Mouse (Mus musculus) kidney, embryonic 14.5 days (tissue): ENCODE data around the gene Matn4. TPM values are rescaled to one million over a fixed set of nuclear protein-coding genes. Genes with fewer than 3 reads are reported as not detected.
A peak's percentile ranks its signal among the peaks of the same experiment; 100 is the strongest.

Experiments used
- ATAC-seq: fragments of 200-750 bp; cut with Nextera tagmentation; 2 replicates; pipeline ENCODE4 v1.8.0; 2017; ENCODE audit warnings: moderate number of reproducible peaks, mild to moderate bottlenecking, moderate TSS enrichment, moderate library complexity; ENCODE audit not compliant: low FRiP score, low TSS enrichment
- H3K27ac ChIP-seq: fragments of 300-500 bp; sonication (generic); 2 replicates; pipeline ENCODE4 v1.5.1; 2014; ENCODE audit warnings: low read depth, mild to moderate bottlenecking, low read length, moderate library complexity, mixed read lengths
- H3K27me3 ChIP-seq: fragments of 300-500 bp; sonication (generic); 2 replicates; pipeline ENCODE4 v1.6.1; 2014; ENCODE audit warnings: mild to moderate bottlenecking, low read length; ENCODE audit not compliant: control insufficient read depth, insufficient read depth
- H3K36me3 ChIP-seq: fragments of 300-500 bp; sonication (generic); 2 replicates; pipeline ENCODE4 v1.6.1; 2014; ENCODE audit warnings: low read length, mixed read lengths; ENCODE audit not compliant: control insufficient read depth, insufficient read depth
- H3K4me1 ChIP-seq: fragments of 300-500 bp; sonication (generic); 2 replicates; pipeline ENCODE4 v1.6.1; 2014; ENCODE audit warnings: low read length, mixed read lengths; ENCODE audit not compliant: control insufficient read depth, insufficient read depth
- H3K4me2 ChIP-seq: fragments of 300-500 bp; sonication (generic); replicated peaks from 2 replicates; pipeline ENCODE4 v1.6.1; 2014; ENCODE audit warnings: low read depth, mild to moderate bottlenecking, low read length
- H3K4me3 ChIP-seq: fragments of 300-500 bp; sonication (generic); 2 replicates; pipeline ENCODE4 v1.5.1; 2014; ENCODE audit warnings: mild to moderate bottlenecking, low read length
- H3K9ac ChIP-seq: fragments of 300-500 bp; sonication (generic); 2 replicates; pipeline ENCODE4 v1.6.1; 2014; ENCODE audit warnings: low read depth, mild to moderate bottlenecking, low read length, moderate library complexity
- H3K9me3 ChIP-seq: fragments of 300-500 bp; sonication (generic); 2 replicates; pipeline ENCODE4 v1.6.1; 2016; ENCODE audit warnings: low read length; ENCODE audit not compliant: control insufficient read depth
- WGBS: fragments of 180-500 bp; shearing (Covaris S2); extraction: QIAGEN DNeasy Blood & Tissue Kit; methylation state at CpG from one replicate; pipeline ENCODE4 v1.1.7; 2014; 5-methylcytosine and 5-hydroxymethylcytosine counted together
- polyA plus RNA-seq: library from polyadenylated mRNA; unstranded; fragments of >200 nt; fragmentation: Nextera tagmentation; extraction: Ambion mirVana; gene quantifications from 2 replicates; pipeline ENCODE4 v1.2.1, GENCODE M21; 2014

The Matn4 gene
- polyA plus RNA-seq, 1 experiment from 2014 or later, result 0.12 TPM

DNA sequence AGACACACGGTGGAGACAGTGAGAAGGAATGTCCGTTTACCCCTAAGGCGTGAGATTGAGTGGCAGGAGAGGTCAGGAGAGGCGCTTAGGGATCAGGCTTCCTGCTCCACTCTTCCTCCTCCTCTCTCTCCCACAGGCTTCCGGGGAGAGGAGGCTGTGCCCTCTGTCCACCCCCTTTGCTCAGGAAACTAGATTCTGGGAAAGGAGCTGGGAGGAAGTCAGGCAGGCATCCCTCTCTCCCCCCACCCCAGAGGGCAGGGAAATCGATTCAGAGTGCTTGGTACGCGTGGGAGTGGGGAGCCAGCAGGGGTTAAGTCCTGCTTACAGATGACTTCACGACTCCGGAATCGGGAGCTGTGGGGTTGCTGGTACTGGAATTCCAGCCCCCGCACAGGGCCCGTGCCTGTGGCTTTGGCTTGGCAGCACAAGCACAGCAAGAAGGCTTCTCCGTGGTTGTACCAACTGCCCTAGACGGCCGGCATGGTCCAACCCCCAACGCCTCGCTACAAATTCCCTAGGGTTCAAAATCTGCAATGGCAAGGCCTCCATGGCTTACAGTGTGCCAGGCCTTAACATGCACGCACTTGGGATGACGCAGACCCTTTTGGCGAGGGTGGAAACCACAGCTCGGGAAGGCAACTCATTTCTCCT lies 27.7 kb upstream of the Matn4 start:
- H3K9me3 ChIP-seq, result no peaks in the 10 kb centered on the region
- no peaks in the 10 kb centered on the region for H3K27me3 ChIP-seq
- H3K36me3 ChIP-seq, result peaks cover 15% of the 10 kb centered on the region; the same call in 1 of the 2 replicates
- WGBS, result 16% methylated on average over 22 of the region's 22 CpGs
- H3K27ac ChIP-seq, result peak overlapping the region; percentile 80
- no peak overlapping the region; the same call in 1 of the 2 replicates for H3K9ac ChIP-seq
- peak overlapping the region; percentile 25 for H3K4me2 ChIP-seq
- ATAC-seq, result peak; percentile 11
- peaks cover 70% of the 10 kb centered on the region for H3K4me1 ChIP-seq
- no peak overlapping the region for H3K4me3 ChIP-seq

DNA sequence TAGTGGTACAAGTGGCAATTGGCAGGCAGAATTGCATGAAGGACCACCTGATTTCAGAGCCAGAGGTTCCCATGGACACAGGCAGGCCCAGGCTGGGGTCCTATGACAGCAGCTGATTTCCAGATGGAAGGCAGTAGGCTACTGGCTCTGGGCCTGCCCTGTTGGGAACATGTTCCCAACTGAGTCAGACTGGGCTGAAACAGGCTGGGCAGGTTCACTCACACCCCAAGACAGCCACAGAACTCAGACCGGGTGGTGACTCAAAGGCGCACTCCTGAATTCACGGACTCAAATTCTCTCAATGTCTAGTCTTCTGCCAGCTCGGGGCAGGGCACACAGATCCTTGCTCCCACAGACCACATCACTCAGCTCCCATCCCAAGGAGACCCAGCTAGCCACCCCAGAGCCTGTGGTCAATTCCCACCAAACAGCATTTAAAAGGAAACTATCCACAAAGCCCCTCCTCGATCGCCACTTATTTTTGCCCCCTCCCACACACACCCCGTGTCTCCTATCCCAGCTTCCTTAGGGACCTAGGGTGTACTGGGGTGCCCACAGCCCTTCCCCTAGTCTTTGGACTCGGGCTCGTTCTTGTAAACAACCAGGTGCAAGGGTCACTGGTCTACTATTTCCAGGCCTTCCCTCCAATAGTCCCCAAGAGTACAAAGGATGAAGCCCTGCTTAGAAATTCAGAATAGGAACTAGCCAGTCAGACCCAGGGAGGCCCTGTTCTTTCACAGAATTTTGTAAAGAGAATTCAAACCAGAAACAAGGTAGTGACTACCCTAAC lies 26.9 kb upstream of the Matn4 start:
- H3K36me3 ChIP-seq, result peaks cover 23% of the 10 kb centered on the region; the same call in 1 of the 2 replicates
- peak overlapping the region; percentile 25 for H3K4me2 ChIP-seq
- peaks cover 64% of the 10 kb centered on the region for H3K4me1 ChIP-seq
- peak overlapping the region; percentile 80 for H3K27ac ChIP-seq
- H3K9ac ChIP-seq, result peak overlapping the region; percentile 14; the same call in 1 of the 2 replicates
- ATAC-seq, result no peak
- H3K27me3 ChIP-seq, result no peaks in the 10 kb centered on the region
- no peak overlapping the region; the same call in 1 of the 2 replicates for H3K4me3 ChIP-seq
- WGBS, result 45% methylated on average over 9 of the region's 9 CpGs
- no peaks in the 10 kb centered on the region for H3K9me3 ChIP-seq

DNA sequence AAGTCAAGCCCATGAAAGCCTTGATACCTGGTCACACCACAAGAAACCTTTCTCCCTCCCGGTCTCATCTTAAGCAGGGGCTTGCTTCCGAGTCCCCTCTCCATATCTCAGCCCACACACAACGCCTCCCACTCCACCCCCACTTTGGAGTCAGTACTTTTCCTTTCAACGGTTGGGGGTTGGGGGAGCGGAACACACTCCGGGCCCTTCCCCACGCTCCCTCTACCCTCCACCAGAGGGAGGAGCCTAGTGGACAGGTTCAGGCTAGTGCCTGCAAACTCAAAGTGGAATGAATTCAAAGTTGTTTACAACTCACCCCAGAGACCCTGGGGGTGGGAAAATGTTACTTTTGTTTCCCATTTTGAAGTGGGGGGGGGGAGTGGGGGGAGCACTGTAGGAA lies 25.7 kb upstream of the Matn4 start:
- no peak overlapping the region; the same call in 1 of the 2 replicates for H3K27ac ChIP-seq
- no peak overlapping the region for H3K4me2 ChIP-seq
- peaks cover 53% of the 10 kb centered on the region for H3K4me1 ChIP-seq
- 0 out of 2 replicates have a peak, but pooled peaks have one; percentile 44 for ATAC-seq
- no peak overlapping the region for H3K4me3 ChIP-seq
- peaks cover 24% of the 10 kb centered on the region; the same call in 1 of the 2 replicates for H3K36me3 ChIP-seq
- H3K9me3 ChIP-seq, result no peaks in the 10 kb centered on the region
- no peak overlapping the region for H3K9ac ChIP-seq
- H3K27me3 ChIP-seq, result no peaks in the 10 kb centered on the region
- 9% methylated on average over 7 of the region's 7 CpGs for WGBS

- 51% methylated on average over 15 of the region's 15 CpGs for WGBS
- Histone ChIP-seq H3K36me3 (peaks cover 24% of the 10 kb centered on the region; the same call in 1 of the 2 replicates), H3K4me3 (no peak overlapping the region), H3K4me2 (no peak overlapping the region), H3K9ac (no peak overlapping the region), H3K27me3 (no peaks in the 10 kb centered on the region), H3K27ac (no peak overlapping the region; the same call in 1 of the 2 replicates), H3K9me3 (no peaks in the 10 kb centered on the region), H3K4me1 (peaks cover 47% of the 10 kb centered on the region)
- ATAC-seq, result no peak
These were observed 25.1 kb upstream of the Matn4 start for GRCm38 (mm10) chr2:164429881-164430615.

DNA sequence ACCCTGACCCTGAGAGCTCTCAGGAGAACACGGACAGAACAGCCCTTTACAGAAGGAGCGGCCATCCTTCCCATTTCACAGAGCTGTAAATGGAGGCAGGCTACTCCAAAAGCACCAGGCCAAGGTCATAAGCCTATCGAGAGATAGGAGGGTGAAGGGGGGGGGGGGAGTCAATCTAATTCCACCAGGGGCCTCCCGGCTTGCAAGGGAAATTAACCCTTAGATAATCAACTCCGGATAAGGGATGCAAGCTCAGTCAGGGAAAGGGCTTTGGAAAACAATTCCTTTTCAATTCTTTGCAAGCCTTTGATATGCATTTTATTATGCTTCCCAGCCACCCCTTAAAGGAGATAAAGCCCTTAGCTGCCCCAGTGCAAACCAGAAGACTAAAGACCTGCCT lies 23.5 kb upstream of the Matn4 start:
- H3K4me1 ChIP-seq, result peaks cover 31% of the 10 kb centered on the region
- H3K4me3 ChIP-seq, result no peak overlapping the region
- H3K27me3 ChIP-seq, result no peaks in the 10 kb centered on the region
- H3K27ac ChIP-seq, result no peak overlapping the region
- peaks cover 35% of the 10 kb centered on the region; the same call in 1 of the 2 replicates for H3K36me3 ChIP-seq
- no peak for ATAC-seq
- 30% methylated on average over 5 of the region's 5 CpGs for WGBS
- no peak overlapping the region for H3K9ac ChIP-seq
- no peak overlapping the region for H3K4me2 ChIP-seq
- H3K9me3 ChIP-seq, result no peaks in the 10 kb centered on the region

GRCm38 (mm10) chr2:164426952-164427351 lies 22.0 kb upstream of the Matn4 start:
- no peak overlapping the region for H3K27ac ChIP-seq
- 74% methylated on average over 5 of the region's 5 CpGs for WGBS
- no peaks in the 10 kb centered on the region for H3K9me3 ChIP-seq
- H3K27me3 ChIP-seq, result no peaks in the 10 kb centered on the region
- H3K9ac ChIP-seq, result no peak overlapping the region
- H3K4me3 ChIP-seq, result no peak overlapping the region
- peaks cover 16% of the 10 kb centered on the region for H3K4me1 ChIP-seq
- peaks cover 35% of the 10 kb centered on the region; the same call in 1 of the 2 replicates for H3K36me3 ChIP-seq
- ATAC-seq, result no peak
- H3K4me2 ChIP-seq, result no peak overlapping the region

GRCm38 (mm10) chr2:164426121-164426520 lies 21.2 kb upstream of the Matn4 start:
- peak; percentile 51; the same call in 1 of the 2 replicates for ATAC-seq

DNA sequence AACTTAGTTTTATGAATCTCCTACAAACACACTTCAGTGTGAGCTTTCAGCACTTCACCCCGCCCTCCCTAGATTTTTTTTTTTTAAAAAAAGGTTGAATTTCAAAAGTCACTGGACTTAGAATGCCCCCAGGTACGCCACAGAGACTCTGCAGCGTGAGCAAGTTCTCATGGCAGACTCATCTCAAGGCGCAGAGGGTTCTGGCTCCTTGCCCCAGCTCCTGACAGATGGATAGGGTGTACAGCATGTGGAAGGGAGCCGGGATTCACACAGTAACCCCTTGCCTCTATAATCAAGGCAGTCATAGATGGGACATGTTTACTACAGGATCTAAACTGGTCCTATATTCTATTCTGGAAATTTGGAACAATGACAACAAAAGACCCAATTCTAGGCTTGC lies 20.4 kb upstream of the Matn4 start:
- H3K9ac ChIP-seq, result no peak overlapping the region
- H3K4me1 ChIP-seq, result peaks cover under 1% of the 10 kb centered on the region; the same call in 1 of the 2 replicates
- no peak overlapping the region for H3K4me2 ChIP-seq
- peaks cover 35% of the 10 kb centered on the region; the same call in 1 of the 2 replicates for H3K36me3 ChIP-seq
- H3K27ac ChIP-seq, result no peak overlapping the region
- ATAC-seq, result no peak
- no peak overlapping the region for H3K4me3 ChIP-seq
- H3K27me3 ChIP-seq, result no peaks in the 10 kb centered on the region
- H3K9me3 ChIP-seq, result no peaks in the 10 kb centered on the region
- WGBS, result 84% methylated on average over 5 of the region's 5 CpGs

More at GRCm38 (mm10) chr2:164426121-164426520, 21.2 kb upstream of the Matn4 start:
- H3K9ac ChIP-seq, result no peak overlapping the region
- no peak overlapping the region for H3K27ac ChIP-seq
- 26% methylated on average over 12 of the region's 12 CpGs for WGBS
- H3K4me2 ChIP-seq, result no peak overlapping the region
- peaks cover 8% of the 10 kb centered on the region for H3K4me1 ChIP-seq
- H3K9me3 ChIP-seq, result no peaks in the 10 kb centered on the region
- no peak overlapping the region for H3K4me3 ChIP-seq
- peaks cover 35% of the 10 kb centered on the region; the same call in 1 of the 2 replicates for H3K36me3 ChIP-seq
- no peaks in the 10 kb centered on the region for H3K27me3 ChIP-seq
